Mouse (Mus musculus) olfactory bulb, adult 2 months (tissue): ENCODE data around the gene Mrps27.

Experiments used
- CTCF ChIP-seq: fragments of 200-500 bp; IDR thresholded peaks from 2 replicates; pipeline ENCODE4 v1.5.1; 2012; ENCODE audit warnings: low read depth, mild to moderate bottlenecking, low read length, moderate library complexity; ENCODE audit not compliant: insufficient read depth
- POLR2A ChIP-seq: fragments of 200-500 bp; IDR thresholded peaks from 2 replicates; pipeline ENCODE4 v1.6.1; 2012; ENCODE audit warnings: mild to moderate bottlenecking, low read depth, low read length, moderate library complexity; ENCODE audit not compliant: insufficient read depth

DNA sequence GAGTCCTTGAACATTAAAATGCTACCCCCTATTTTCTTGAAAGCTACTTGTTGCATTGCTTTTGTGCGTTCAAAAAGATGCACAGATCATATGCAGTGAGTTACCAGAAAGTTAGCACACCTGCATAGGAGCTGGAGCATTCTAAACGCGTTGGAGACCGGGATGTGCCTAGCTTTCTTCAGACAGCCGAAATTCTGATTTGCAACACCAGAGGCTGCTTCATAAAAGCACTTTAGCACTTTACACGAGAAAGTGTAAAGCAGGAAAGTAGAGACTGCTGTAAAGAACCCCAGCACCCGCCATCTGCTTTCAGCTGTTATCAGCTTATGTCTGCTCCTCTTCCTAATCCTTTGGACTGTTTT is 8.9 kb downstream of the Mrps27 start:
- TF ChIP-seq POLR2A (no peak), CTCF (no peak)
